Mouse (Mus musculus): Measurements from ENCODE around the gene Glis1. TPM values are rescaled to one million over a fixed set of nuclear protein-coding genes. Genes with fewer than 3 reads are reported as not detected.

Glis1 gene
- polyA plus RNA-seq, 2 experiments = 9.0 to 10.0 TPM

GRCm38 (mm10) chr4:107432717-107433116 lies 1.7 kb upstream of the Glis1 start:
- no peak for TF ChIP-seq POLR2A (IDR thresholded peaks at IDR 0.05; ENCODE audit: borderline replicate concordance, extremely low read depth, insufficient read depth, insufficient read length)
- H3K4me1 ChIP-seq (ENCODE audit: control insufficient read depth, insufficient read depth, low read length) = no peaks in the 10 kb centered on the region
- H3K27ac ChIP-seq (replicated peaks; ENCODE audit: low read depth, low read length) = no peak overlapping the region
- no peak for ATAC-seq (ENCODE audit: low FRiP score, low read depth)
- no peak overlapping the region for H3K4me3 ChIP-seq (replicated peaks; ENCODE audit: low read length)
- no peak for DNase-seq (ENCODE audit: low spot score)
- no peak overlapping the region for H3K9ac ChIP-seq (ENCODE audit: low read depth, low read length, severe bottlenecking)
- H3K27me3 ChIP-seq (ENCODE audit: control insufficient read depth, insufficient read depth, low read length) = peaks cover 43% of the 10 kb centered on the region
- H3K4me2 ChIP-seq (replicated peaks; ENCODE audit: low read depth, low read length, severe bottlenecking) = no peak overlapping the region
- no peaks in the 10 kb centered on the region for H3K9me3 ChIP-seq (ENCODE audit: control insufficient read depth, low read length)
- WGBS = 77% methylated on average over 5 of the region's 5 CpGs
- H3K36me3 ChIP-seq (ENCODE audit: control insufficient read depth, insufficient read depth, low read length) = no peaks in the 10 kb centered on the region

GRCm38 (mm10) chr4:107433998-107434355 lies 414 bp upstream of the Glis1 start:
- Histone ChIP-seq H3K36me3 (ENCODE audit: control insufficient read depth, insufficient read depth, low read length) (no peaks in the 10 kb centered on the region), H3K9me3 (ENCODE audit: control insufficient read depth, low read length) (no peaks in the 10 kb centered on the region), H3K4me3 (replicated peaks; ENCODE audit: low read length) (peak overlapping the region; percentile 48), H3K4me2 (replicated peaks; ENCODE audit: low read depth, low read length, severe bottlenecking) (peak overlapping the region; percentile 94), H3K4me1 (ENCODE audit: control insufficient read depth, insufficient read depth, low read length) (peaks cover 5% of the 10 kb centered on the region; the same call in 1 of the 2 replicates), H3K9ac (ENCODE audit: low read depth, low read length, severe bottlenecking) (peak overlapping the region; percentile 54), H3K27me3 (ENCODE audit: control insufficient read depth, insufficient read depth, low read length) (peaks cover 55% of the 10 kb centered on the region), H3K27ac (replicated peaks; ENCODE audit: low read depth, low read length) (no peak overlapping the region)
- no peak for ATAC-seq (ENCODE audit: low FRiP score, low read depth)
- no peak for TF ChIP-seq POLR2A (IDR thresholded peaks at IDR 0.05; ENCODE audit: borderline replicate concordance, extremely low read depth, insufficient read depth, insufficient read length)
- 10% methylated on average over 15 of the region's 15 CpGs for WGBS
- DNase-seq (ENCODE audit: low spot score) = no peak

DNA sequence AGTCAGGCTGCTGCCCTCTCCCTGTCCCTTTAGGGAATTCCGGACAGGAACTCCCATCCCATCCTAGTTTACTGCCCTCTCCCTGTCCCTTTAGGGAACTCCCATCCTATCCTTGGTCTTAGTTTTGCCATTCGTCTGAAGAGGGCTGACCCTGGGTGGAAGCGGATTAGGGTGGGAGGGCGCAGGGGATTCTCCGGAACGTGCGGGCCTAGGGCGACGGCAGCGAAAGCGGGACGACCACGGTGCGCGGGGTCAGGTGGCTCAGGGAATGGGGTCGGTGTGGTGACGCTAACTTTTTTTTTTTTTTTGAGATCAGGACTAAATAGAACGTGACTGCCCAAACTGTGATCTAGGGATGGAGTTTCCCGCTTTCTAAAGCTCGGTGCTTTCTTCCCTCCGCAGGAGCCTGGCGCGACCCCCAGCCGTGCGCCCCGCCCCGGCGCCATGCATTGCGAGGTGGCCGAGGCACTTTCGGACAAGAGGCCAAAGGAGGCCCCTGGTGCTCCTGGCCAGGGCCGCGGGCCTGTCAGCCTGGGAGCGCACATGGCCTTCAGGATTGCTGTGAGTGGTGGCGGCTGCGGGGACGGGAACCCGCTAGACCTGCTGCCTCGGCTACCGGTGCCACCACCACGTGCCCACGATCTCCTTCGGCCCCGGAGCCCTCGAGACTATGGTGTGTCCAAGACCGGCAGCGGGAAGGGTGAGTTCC lies 1.0 kb downstream of the Glis1 start:
- Histone ChIP-seq H3K9me3 (ENCODE audit: control insufficient read depth, low read length) (no peaks in the 10 kb centered on the region), H3K27me3 (ENCODE audit: control insufficient read depth, insufficient read depth, low read length) (peaks cover 55% of the 10 kb centered on the region), H3K4me2 (replicated peaks; ENCODE audit: low read depth, low read length, severe bottlenecking) (peak overlapping the region; percentile 94), H3K9ac (ENCODE audit: low read depth, low read length, severe bottlenecking) (peak overlapping the region; percentile 54; the same call in 1 of the 2 replicates), H3K36me3 (ENCODE audit: control insufficient read depth, insufficient read depth, low read length) (no peaks in the 10 kb centered on the region), H3K27ac (replicated peaks; ENCODE audit: low read depth, low read length) (no peak overlapping the region), H3K4me1 (ENCODE audit: control insufficient read depth, insufficient read depth, low read length) (peaks cover 8% of the 10 kb centered on the region), H3K4me3 (replicated peaks; ENCODE audit: low read length) (peak overlapping the region; percentile 48)
- TF ChIP-seq POLR2A (IDR thresholded peaks at IDR 0.05; ENCODE audit: borderline replicate concordance, extremely low read depth, insufficient read depth, insufficient read length) = no peak
- WGBS = 3% methylated on average over 47 of the region's 47 CpGs
- ATAC-seq (ENCODE audit: low FRiP score, low read depth) (no peak), DNase-seq (ENCODE audit: low spot score) (no peak)

DNA sequence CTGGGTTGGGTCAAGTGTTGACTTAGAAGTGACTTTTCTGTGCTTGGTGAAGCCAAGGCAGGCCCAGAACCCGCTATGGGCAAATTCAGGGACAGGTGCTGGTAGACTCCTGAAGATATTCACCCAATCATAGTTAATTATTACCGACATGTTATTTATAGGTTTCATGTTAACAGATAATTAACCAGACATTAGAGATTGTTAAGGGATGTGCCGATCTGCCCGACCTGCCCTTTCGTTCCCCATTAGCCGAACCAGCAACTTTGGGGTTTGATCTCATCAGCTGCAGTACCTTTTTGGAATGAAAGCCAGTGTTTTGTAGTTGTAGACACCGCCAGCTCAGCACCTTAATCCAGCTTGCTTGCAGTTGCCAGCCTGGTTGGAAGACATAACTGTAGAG lies 2.1 kb downstream of the Glis1 start:
- no peak for TF ChIP-seq POLR2A (IDR thresholded peaks at IDR 0.05; ENCODE audit: borderline replicate concordance, extremely low read depth, insufficient read depth, insufficient read length)
- no peak overlapping the region for H3K27ac ChIP-seq (replicated peaks; ENCODE audit: low read depth, low read length)

DNA sequence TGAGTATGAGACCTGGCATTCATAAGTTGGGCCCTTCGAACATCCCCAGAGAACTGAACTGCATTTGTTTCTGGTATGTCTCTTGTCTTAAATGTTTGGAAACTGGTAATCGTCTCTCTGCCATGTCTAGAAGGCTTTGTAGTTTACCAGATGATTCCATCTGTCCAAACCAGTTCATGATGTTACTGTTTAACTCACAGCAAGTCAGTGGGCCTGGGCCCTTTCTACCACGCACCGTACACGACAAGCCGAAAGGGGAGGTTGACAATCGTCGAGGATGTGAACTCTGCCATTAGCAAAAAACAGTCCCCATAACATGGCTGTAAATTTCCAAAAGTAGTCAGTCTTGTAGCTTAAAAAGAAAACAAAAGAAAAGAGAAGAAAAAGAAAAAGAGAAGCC lies 4.3 kb downstream of the Glis1 start:
- H3K4me2 ChIP-seq (replicated peaks; ENCODE audit: low read depth, low read length, severe bottlenecking) = no peak overlapping the region
- DNase-seq (ENCODE audit: low spot score) (no peak), ATAC-seq (ENCODE audit: low FRiP score, low read depth) (no peak)
- peaks cover 30% of the 10 kb centered on the region for H3K4me1 ChIP-seq (ENCODE audit: control insufficient read depth, insufficient read depth, low read length)
- no peak overlapping the region for H3K9ac ChIP-seq (ENCODE audit: low read depth, low read length, severe bottlenecking)
- TF ChIP-seq POLR2A (IDR thresholded peaks at IDR 0.05; ENCODE audit: borderline replicate concordance, extremely low read depth, insufficient read depth, insufficient read length) = no peak
- H3K36me3 ChIP-seq (ENCODE audit: control insufficient read depth, insufficient read depth, low read length) = no peaks in the 10 kb centered on the region
- no peaks in the 10 kb centered on the region for H3K9me3 ChIP-seq (ENCODE audit: control insufficient read depth, low read length)
- no peak overlapping the region for H3K27ac ChIP-seq (replicated peaks; ENCODE audit: low read depth, low read length)
- H3K4me3 ChIP-seq (replicated peaks; ENCODE audit: low read length) = no peak overlapping the region
- H3K27me3 ChIP-seq (ENCODE audit: control insufficient read depth, insufficient read depth, low read length) = peaks cover 49% of the 10 kb centered on the region
- WGBS = 64% methylated on average over 8 of the region's 8 CpGs

More for the DNA sequence above, 2.1 kb downstream of the Glis1 start:
- ATAC-seq (ENCODE audit: low FRiP score, low read depth) = no peak
- no peak overlapping the region for H3K9ac ChIP-seq (ENCODE audit: low read depth, low read length, severe bottlenecking)
- no peaks in the 10 kb centered on the region for H3K36me3 ChIP-seq (ENCODE audit: control insufficient read depth, insufficient read depth, low read length)
- DNase-seq (ENCODE audit: low spot score) = no peak
- peaks cover 15% of the 10 kb centered on the region for H3K4me1 ChIP-seq (ENCODE audit: control insufficient read depth, insufficient read depth, low read length)
- H3K4me3 ChIP-seq (replicated peaks; ENCODE audit: low read length) = no peak overlapping the region
- peaks cover 61% of the 10 kb centered on the region for H3K27me3 ChIP-seq (ENCODE audit: control insufficient read depth, insufficient read depth, low read length)
- peak overlapping the region; percentile 94; the same call in 1 of the 2 replicates for H3K4me2 ChIP-seq (replicated peaks; ENCODE audit: low read depth, low read length, severe bottlenecking)
- H3K9me3 ChIP-seq (ENCODE audit: control insufficient read depth, low read length) = no peaks in the 10 kb centered on the region
- 85% methylated on average over 7 of the region's 7 CpGs for WGBS
